Mouse (Mus musculus) cerebellum, adult 9-10 months (tissue): ENCODE results near the gene Wscd2.

Experiments used
- DNase-seq: peaks from one replicate; pipeline ENCODE4 v3.0.0; 2022

Gene Wscd2

DNA sequence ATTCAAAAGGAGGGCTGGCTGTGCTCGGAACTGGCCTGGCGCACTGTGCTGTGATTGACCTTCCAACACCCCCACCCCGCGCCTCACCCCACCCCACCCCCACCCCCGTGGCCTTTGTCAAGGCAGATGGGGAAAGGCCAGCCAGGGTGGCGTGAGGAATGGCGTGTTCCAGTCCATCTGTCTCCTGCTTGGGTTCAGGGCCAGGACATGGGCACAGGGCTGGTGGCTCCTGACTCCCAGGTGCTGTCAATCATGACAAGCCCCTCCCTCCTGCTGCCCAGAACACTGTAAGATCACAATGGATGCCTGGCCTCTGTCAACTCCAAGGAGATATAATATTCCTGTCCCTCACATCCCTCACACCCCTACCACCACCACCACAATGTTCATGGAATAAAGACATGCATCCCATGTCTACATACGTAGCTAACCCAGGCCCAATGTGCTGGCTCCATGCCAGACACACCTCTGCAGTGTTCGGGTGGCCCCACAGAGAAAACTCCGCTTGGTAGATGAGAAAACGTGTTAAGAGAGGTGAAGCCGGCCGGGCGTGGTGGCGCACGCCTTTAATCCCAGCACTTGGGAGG is 130.1 kb downstream of the Wscd2 start:
- DNase-seq, result peak; percentile 69

- no peak for DNase-seq
Observed at GRCm38 (mm10) chr5:113620999-113621398, 130.9 kb downstream of the Wscd2 start.

DNA sequence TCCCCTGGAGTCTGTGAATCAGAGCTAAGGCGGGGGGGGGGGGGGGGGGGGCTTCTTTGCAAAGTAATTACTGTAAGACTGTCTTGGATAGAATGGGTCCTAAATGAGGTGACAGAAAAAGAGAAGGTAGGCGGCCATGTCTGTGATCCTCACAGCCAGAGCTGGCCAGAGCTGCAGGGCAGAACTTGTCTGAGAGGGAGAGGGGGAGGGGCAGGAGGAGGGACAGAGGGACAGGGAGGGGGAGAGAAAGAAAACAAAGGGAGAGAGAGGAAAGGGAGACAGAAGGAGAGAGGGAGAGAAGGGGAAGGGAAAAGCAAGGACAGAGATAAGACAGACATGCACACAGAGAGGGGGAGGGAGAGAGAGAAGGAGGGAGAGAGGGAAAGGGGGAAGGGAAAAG is 132.9 kb downstream of the Wscd2 start:
- no peak for DNase-seq

GRCm38 (mm10) chr5:113625068-113625467 is 134.9 kb downstream of the Wscd2 start:
- DNase-seq, result peak; percentile 73

DNA sequence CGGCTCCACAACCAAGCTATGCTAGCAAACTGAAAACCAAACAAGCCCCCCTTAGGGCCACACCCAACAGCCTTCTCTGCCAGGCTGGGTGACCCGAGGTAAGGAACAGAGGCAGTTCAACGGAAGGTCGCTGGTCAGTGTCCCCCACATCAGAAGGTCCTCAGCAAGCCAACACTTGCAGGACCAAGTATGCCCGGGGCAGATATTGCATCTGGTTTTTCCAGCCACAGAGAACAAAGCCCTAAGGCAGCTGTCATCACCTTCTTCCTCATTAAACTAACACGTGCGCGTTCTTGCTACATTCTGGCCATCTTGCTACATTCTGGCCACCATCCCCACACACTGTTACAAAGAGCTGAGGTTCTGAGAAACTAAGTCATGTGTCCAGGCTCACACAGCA is 136.2 kb downstream of the Wscd2 start:
- DNase-seq, result no peak

- no peak for DNase-seq
Observed at GRCm38 (mm10) chr5:113626991-113627390, 136.9 kb downstream of the Wscd2 start.

DNA sequence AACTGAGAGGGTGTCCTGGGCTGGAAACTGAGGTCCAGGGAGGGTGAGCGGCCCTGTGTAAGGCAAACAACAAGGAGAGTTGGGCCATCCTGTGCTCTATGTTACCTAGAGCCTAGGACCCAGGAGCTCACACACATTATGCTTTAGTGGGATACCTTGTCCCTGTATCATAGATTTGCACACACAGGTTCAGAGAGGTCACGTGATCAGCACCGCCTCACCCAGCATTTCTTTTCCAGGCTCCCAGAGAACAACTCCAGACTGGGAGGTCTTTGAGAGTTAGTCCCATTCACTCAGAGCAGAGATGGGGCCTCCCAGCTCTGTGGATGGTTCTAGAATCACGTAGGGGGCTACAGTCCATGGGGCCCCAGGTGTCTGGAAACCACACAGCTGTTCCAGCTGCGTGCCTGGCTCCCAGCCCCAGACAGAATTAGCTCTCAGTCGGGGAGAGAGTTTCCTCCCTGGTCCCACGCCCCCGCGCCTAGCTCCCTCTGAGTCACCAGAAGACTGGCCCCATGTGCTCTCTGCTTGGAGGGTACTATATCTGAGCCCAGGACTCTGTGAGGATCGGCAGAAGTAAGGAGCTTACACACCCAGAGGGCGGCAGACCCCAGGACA is 137.8 kb downstream of the Wscd2 start:
- DNase-seq, result no peak

DNA sequence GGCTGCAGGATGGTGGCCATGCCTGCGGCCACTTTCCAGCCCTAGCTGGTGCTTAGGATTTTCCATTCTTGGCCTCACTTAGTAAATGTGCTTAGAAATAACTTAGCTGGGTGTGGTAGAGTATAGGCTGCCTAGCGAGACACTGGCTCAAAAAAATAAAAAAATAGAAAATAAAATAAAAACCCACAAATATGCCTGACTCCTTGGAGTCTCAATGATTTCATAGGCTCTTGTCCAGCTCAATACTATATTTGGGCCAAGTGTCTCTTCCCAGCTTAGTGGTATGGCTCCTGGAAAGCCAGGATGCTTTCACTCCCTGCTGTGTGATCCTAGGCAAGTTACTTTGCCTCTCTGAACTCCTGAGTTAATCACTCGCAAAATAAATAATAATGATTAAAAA is 139.1 kb downstream of the Wscd2 start:
- DNase-seq, result no peak

DNA sequence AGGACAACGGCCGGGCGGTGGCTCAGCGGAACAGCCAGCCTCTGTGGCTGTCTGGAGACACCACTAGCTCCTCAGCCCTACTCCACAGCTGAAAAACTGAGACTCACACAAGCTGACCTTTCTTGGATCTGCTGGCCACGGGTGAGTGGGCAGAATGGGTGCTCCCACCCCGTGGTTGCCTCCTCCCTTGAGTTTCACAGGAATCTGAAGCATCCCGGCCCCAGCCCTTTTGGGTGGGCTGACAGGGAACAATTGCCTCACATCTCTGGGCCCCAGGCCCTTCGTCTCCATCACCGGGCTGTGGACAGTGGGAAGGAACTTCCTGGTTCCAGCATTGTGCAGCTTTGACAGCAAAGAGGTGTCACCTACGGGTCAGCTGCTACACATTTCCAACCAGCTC is 140.0 kb downstream of the Wscd2 start:
- no peak for DNase-seq

GRCm38 (mm10) chr5:113633037-113633714 is 143.0 kb downstream of the Wscd2 start:
- DNase-seq, result no peak

DNA sequence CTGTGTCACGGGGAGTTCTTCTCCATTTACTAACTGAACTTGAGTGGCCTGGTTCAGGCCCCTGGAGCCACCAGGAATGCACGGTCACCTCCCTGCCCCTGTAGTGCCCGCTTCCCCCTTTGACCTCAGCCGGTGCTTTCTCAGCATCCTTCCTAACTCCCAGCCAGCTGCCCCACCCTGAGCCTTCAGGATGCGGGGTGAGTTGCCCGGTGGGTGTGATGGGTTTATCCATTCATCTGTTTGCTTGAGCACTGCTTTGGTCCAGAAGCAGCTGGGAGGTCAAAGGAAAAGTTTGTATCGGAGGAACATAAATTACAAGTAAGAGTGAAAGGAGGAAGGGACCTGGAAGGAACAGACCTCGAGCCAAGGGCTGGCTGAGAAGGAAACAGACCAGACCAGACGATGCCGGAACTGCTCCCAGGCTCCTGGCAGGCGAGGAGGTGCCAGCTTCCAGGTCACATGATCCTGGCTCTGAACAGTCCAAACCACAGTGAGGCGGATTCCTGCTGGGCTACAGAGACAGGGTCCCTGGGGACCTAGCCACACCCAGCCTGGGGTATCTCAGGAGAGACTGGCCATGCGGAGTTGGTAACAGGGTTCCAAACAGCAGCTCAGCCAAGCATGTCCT is 144.0 kb downstream of the Wscd2 start:
- peak; percentile 78 for DNase-seq

DNA sequence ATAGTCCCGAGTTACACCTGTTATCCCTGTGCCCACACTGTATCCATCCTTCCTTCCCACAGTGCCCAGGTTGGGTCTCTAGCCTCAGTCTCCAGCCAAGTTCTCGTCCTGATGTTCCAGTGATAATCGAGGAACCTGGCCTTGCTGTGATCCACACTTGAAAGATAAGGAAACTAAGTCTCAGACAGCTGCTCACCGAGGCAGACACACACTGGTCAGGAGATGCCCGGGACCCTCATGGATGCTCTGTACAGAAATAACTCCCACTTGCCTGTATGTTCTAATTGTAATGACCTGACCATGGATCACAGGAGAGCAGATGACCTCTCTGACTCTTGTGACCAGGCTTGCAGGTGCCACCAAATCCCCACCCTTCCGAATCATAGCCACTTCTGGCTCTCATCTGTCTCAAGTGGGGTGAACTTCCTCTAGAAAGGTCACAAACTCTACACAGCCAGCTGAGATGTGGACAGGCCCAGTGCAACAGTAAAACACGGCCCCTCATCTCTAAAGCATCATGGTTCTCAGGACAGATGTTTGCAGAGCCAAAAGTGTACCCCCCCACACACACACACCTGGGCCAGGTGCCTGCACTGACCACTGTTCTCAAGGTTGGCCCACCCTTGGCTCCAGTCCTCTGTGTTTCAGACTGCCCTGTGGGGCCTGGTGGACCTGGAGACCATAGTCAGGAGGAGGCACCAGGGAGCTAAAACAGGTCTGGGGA is 144.9 kb downstream of the Wscd2 start:
- DNase-seq, result no peak

- DNase-seq, result no peak
Observed at GRCm38 (mm10) chr5:113635861-113636565, 145.9 kb downstream of the Wscd2 start.

DNA sequence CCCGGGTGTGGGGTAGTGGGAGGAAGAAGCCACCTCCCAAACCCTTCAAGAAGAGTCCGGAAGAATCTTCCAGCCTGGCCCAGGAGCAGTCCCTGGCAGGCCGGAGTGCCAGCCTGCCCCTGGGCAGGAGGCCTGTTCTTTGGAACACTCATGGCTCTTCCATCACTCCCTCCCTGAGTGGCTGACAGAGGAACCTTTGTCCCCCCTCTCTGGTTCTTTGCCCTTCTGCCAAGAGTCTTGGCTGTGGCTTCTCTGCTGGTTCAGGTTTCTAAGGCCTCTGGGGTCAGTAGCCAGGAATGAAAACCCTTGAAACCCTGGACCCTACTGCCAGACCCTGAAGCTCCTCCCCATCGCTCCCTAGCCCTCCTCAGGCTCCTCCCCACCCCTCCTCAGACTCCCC is 147.5 kb downstream of the Wscd2 start:
- no peak for DNase-seq

DNA sequence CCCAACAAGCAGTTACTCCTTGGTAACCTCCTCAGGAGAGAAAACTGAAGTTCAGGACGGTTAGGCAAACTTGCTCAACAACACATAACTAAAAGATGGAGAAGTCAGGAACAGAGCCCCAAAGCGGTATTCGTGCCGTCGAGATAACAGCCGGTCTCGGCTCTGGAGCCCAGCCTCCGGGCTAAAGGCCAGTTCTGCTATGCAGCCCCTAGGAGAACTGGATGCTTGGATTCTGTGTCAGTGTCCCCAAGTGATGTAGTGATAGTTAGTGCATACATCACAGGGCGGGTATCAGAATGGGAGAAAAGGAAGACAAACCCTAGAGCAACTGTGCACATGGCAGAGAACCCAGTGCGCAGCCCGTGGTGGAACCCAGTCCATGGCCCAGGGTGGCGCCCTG is 147.9 kb downstream of the Wscd2 start:
- no peak for DNase-seq

GRCm38 (mm10) chr5:113639126-113639525 is 149.0 kb downstream of the Wscd2 start:
- DNase-seq, result no peak
